Mouse (Mus musculus): Measurements from ENCODE around the gene Rd3.

Gene Rd3

GRCm38 (mm10) chr1:191977187-191977586, at the start of gene Rd3:
TSS of gene Rd3 (plus strand) at chr1:191977370.
- DNase-seq (ENCODE audit: low spot score in 2 of 2): peak; percentile 45 to 58

- no peak for DNase-seq (ENCODE audit: low spot score in 2 of 2)
Measured at GRCm38 (mm10) chr1:191928345-191928744, 48.8 kb upstream of the Rd3 start.

GRCm38 (mm10) chr1:191929065-191929464, 48.1 kb upstream of the Rd3 start:
- no peak for DNase-seq (ENCODE audit: low spot score in 2 of 2)

GRCm38 (mm10) chr1:191929897-191930524, 47.2 kb upstream of the Rd3 start:
- no peak for DNase-seq (ENCODE audit: low spot score in 2 of 2)

GRCm38 (mm10) chr1:191930525-191931105, 46.6 kb upstream of the Rd3 start:
- DNase-seq (ENCODE audit: low spot score in 2 of 2): no peak

- no peak for DNase-seq (ENCODE audit: low spot score in 2 of 2)
Measured at GRCm38 (mm10) chr1:191932286-191932985, 44.7 kb upstream of the Rd3 start.

- DNase-seq (ENCODE audit: low spot score in 2 of 2): no peak
Measured at GRCm38 (mm10) chr1:191932986-191933632, 44.1 kb upstream of the Rd3 start.

GRCm38 (mm10) chr1:191943638-191944037, 33.5 kb upstream of the Rd3 start:
- DNase-seq (ENCODE audit: low spot score in 2 of 2): no peak

GRCm38 (mm10) chr1:191945341-191945740, 31.8 kb upstream of the Rd3 start:
- no peak for DNase-seq (ENCODE audit: low spot score in 2 of 2)

- no peak for DNase-seq (ENCODE audit: low spot score in 2 of 2)
Measured at GRCm38 (mm10) chr1:191945756-191946155, 31.4 kb upstream of the Rd3 start.

- no peak for DNase-seq (ENCODE audit: low spot score in 2 of 2)
Measured at GRCm38 (mm10) chr1:191946261-191946660, 30.9 kb upstream of the Rd3 start.

GRCm38 (mm10) chr1:191946835-191947234, 30.3 kb upstream of the Rd3 start:
- DNase-seq (ENCODE audit: low spot score in 2 of 2): no peak

- no peak for DNase-seq (ENCODE audit: low spot score in 2 of 2)
Measured at GRCm38 (mm10) chr1:191947796-191948195, 29.4 kb upstream of the Rd3 start.

- DNase-seq (ENCODE audit: low spot score in 2 of 2): no peak
Measured at GRCm38 (mm10) chr1:191948600-191948999, 28.6 kb upstream of the Rd3 start.

- peak; percentile 39 to 49 for DNase-seq (ENCODE audit: low spot score in 2 of 2)
Measured at GRCm38 (mm10) chr1:191950611-191951010, 26.6 kb upstream of the Rd3 start.

GRCm38 (mm10) chr1:191952733-191953335, 24.3 kb upstream of the Rd3 start:
- peak; percentile 81 to 87 for DNase-seq (ENCODE audit: low spot score in 2 of 2)

GRCm38 (mm10) chr1:191955101-191955500, 22.1 kb upstream of the Rd3 start:
- DNase-seq (ENCODE audit: low spot score in 2 of 2): no peak

- DNase-seq (ENCODE audit: low spot score in 2 of 2): no peak
Measured at GRCm38 (mm10) chr1:191956261-191956660, 20.9 kb upstream of the Rd3 start.

- DNase-seq (ENCODE audit: low spot score in 2 of 2): no peak
Measured at GRCm38 (mm10) chr1:191956871-191957270, 20.3 kb upstream of the Rd3 start.

GRCm38 (mm10) chr1:191957321-191957720, 19.8 kb upstream of the Rd3 start:
- DNase-seq (ENCODE audit: low spot score in 2 of 2): no peak

- DNase-seq (ENCODE audit: low spot score in 2 of 2): no peak
Measured at GRCm38 (mm10) chr1:191960946-191961345, 16.2 kb upstream of the Rd3 start.

- no peak for DNase-seq (ENCODE audit: low spot score in 2 of 2)
Measured at GRCm38 (mm10) chr1:191963413-191963812, 13.8 kb upstream of the Rd3 start.

Measured in left cerebral cortex, adult 9 months (tissue).